Mouse (Mus musculus) kidney, adult 8-10 months (tissue): Measurements from ENCODE around the gene Spen.
"Not testable (repeated sequence)": the region's sequence is repeated elsewhere in the genome, so short reads cannot be mapped to it uniquely, and the experiment has no call there.

Experiments
- DNase-seq, 2 experiments: peaks; one replicate each; pipeline ENCODE4 v3.0.0; 2022

Spen gene

GRCm38 (mm10) chr4:141538408-141539212 is at the start of gene Spen:
Gene Spen, minus strand, starts transcription at chr4:141538597.
- peak; percentile 93 to 96 for DNase-seq

- no peak for DNase-seq
Measured at GRCm38 (mm10) chr4:141583919-141584318, 45.5 kb upstream of the Spen start.

DNA sequence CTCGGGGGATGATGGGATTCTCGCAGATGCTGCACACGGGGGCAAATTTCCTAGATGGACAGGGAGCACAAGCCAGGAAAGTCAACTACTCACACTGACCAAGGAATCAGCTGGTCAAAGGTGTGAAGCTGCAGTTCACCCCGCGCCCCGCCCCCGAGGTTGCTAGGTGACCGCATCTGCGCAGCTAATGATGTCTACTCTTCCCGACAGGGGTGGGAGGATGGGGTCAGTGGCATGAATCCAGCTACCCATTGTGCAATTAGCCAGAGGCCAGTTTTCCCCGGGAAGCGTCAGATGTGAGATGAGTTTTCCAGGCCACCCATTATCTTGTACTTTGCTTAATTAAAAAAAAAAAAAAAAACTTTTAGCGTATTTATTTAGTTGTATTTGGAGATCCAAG is 42.7 kb upstream of the Spen start:
- no peak for DNase-seq

DNA sequence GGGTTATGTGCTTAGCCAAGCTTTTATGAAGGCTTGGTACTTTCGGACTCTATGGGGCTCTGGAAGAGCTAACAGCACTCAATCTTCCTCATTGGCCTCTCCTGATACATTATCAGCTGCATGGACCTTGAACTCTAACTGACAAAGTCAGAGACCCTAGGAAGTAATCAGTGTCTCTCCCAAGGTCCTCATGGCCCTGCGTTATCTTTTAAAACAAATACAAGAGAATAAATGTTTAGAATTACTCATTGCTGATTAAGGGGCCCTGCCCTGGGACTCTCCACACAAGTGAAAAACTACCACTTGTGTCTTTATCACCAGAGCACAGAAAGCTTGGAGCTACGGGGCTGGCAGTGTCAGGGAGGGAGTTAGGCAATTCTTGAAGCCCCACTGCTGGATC is 40.4 kb upstream of the Spen start:
- DNase-seq, result no peak

GRCm38 (mm10) chr4:141576877-141577276 is 38.5 kb upstream of the Spen start:
- DNase-seq, result no peak

DNA sequence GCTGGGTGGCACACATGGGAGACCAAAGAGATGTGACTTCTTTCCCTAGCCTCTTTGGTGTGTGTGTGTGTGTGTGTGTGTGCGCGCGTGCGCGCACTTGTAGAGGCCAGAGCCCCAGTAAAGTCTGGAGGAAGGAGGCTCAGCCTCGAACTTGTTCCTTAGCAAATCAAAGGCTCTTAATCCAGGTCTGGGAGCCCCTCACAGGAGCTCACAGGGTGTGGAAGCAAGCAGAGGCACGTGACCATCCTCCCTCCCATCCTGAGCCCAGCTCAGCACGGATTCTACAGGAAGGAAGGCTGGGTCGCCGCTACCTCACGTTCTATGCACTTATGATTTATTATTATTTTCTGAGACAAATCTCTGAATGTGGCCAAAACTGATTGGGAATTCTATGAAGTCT is 38.0 kb upstream of the Spen start:
- DNase-seq, result no peak

GRCm38 (mm10) chr4:141574789-141575702 is 36.6 kb upstream of the Spen start:
- DNase-seq, result peak; percentile 82 to 88

DNA sequence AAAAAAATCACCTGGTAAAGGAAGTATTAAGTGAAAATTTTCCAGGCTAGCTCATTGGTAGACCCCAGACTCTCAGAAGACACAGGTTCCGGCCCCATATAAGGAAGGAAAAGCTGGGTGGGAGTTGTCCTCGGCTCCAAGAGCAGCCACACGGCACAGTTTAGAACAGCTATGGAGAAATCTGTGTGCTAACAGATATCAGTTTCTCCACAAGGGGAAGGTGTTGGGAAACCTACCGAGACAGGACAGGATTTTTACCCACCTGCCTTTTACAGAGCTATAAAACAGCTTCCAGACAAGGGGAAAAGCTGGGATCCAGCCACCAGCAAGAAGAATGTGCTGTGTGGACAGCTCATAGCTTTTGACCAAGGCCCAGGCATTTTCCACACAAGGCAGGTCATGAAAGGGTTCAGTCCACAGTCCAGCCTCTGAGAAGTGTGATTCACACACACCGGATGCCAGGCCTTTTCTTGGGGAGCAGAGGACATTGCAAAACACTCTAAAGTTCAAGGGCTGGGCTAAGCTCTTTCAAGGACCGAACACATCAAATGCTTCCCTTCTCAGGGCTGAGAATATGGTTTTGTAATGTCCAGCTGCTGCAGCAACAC is 35.1 kb upstream of the Spen start:
- DNase-seq, result peak; percentile 85 to 88

GRCm38 (mm10) chr4:141572668-141573358 is 34.4 kb upstream of the Spen start:
- no peak for DNase-seq

- no peak for DNase-seq
Measured at GRCm38 (mm10) chr4:141571934-141572333, 33.5 kb upstream of the Spen start.

DNA sequence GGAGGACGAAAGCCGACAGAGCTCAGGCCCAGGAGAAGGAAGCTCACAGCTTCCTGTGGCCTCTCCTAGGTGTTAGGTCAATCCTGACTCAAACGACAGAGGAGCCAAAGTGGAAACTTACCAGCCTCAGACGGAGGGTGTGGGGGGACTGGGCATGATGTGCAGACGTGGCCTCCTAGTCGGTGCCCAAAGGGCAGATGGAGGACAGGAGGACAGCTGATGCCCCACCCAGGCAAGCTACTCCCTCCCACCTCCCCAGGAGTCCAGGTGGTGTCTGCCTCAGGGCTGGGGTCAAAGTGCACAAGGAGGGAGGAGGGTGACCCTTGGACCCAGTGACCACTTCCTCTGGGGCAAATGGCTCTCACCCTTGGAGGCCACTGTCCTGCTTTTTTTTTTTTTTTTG is 32.9 kb upstream of the Spen start:
- DNase-seq, result peak; percentile 92 to 94

DNA sequence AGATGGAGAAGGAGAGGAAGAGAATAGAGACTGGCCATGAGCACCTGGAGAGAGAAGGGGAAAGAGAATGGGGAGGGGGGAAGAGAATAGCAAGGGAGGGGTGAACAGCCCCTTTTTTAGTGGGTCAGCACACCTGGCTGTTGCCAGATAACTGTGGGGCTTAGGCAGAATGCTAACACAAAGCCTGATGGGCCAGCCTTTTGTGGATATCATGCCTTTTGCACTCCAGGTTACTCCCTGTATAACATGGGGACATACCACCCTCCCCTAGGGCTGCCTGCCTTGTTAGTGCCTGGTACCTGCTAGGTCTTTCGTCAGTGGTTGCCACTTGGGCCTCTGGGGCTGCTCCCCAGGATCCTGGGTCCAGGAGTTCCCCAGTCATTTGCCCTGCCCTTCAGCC is 32.4 kb upstream of the Spen start:
- DNase-seq, result no peak

DNA sequence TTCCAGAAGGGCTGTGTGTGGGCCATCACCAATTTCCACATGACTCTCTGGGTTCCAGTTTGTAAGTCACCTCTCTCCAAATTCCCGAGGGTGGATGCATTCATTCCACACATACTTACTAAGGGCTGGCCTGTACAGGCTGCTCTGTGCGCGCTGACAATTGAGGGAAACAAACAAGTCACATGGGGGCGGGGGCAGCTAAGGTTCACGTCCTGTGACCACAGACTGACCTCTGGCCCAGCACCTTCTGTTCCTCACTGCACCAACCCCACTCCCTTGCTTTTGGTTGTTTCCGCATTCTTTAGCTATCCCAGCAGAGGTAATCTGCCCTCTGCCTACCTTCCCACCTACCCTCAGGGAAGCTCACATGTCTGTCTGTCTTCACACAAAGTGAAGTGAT is 31.6 kb upstream of the Spen start:
- DNase-seq, result peak; percentile 92 to 93

DNA sequence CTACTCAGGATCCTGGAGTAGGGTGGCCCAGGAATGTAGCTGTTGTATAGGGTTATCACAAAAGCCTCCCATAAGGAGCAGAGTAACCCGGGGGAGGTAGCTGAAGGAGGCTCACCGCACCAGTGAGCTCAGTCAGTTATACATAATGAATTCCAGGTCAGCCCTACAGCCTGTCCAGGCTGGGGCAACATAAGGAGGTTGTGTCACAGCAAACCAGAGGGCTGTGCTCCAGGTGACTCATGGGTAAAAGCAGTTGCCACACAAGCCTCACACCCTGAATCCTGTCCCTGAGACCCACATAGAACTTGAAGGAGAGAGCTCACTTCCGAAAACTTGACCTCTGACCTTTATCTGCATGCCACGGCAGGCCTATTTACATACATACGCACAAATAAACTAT is 30.6 kb upstream of the Spen start:
- no peak for DNase-seq

- DNase-seq, result not testable (repeated sequence)
Measured at GRCm38 (mm10) chr4:141567174-141567573, 28.8 kb upstream of the Spen start.

DNA sequence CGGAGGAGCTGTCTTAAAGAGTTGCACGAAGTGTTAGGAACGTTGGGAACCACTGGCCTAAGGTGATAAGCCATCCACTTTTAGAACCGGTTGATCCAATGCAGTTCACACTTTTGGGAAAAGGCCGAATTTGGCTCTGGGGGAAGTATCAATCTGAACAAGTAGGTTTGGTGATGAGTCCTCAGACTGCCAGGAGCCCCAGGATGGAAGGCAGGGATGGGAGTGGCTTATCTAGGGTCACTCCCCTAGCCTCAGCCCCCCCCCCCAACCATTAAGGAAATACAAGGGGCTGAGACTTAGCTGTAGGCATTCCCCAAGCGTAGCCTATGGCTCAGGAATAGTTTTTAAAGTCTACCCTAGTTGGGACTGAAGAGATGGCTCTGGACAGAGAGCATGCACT is 27.8 kb upstream of the Spen start:
- no peak for DNase-seq

DNA sequence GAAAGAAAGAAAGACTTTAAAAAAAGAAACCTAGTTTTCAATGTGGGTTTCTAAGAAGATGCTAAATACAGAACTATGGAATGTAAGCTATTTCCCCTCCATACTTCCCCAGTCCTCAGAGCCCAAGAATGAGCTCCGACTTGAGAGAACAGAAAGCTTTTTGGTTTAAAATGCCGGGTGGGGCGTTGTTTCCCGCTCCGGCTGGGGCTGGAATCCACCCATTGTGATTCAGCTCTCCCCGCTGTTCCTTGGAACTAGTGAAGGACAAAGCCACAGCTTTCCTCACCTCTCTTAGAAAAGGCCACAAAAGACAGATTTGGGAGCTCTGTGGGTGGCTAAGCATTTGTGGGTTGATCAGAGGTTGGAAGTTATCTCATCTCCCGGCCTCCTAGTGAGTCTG is 26.9 kb upstream of the Spen start:
- no peak for DNase-seq

DNA sequence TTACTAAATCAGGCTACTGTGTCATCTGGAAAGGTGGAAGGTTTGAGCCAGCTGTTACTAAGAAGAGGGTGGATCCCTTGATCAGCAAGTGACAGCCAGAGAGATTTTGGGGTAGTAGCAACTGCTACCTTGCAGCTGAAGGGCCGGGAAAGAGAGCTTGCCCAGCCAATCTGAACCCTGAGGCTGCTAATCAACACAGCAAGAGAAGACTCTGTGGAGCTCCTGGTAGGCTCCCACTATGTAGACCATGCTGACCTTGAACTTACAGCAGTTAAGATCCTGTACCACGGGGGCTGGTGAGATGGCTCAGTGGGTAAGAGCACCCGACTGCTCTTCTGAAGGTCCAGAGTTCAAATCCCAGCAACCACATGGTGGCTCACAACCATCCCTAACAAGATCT is 26.3 kb upstream of the Spen start:
- no peak for DNase-seq

DNA sequence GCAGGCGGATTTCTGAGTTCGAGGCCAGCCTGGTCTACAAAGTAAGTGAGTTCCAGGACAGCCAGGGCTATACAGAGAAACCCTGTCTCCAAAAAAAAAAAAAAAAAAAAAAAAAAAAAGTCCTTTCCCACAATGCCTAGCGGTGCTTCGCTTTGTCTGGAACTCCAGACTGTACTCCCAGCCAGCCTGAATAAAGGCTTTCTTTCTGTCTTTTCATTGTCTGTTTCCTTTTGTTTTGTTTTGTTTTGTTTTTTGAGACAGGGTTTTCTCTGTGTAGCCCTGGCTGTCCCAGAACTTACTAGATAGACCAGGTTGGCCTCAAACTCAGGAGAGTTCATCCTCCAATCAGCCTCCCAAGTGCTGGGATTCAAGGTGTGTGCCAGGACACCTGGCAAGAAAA is 25.8 kb upstream of the Spen start:
- DNase-seq, result no peak

DNA sequence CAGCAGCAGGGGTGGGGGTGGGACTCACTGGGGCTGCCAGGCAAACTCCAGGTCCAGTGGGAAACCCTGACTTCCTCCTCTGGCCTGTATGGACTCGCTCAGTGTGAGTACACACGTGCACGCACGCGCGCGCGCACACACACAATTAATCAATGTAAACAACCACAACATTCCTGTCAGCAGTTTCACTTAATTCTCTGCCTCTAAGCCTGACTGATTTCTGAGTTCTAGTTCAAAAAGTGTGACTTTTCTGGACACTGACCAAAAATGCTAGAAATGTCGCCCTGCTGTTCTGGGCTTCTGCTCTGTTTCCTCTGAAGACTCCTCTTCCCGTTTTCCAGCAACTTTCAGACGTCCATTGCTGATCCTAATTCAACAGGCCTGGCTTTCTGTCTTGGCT is 23.9 kb upstream of the Spen start:
- DNase-seq, result peak; percentile 59 to 79

DNA sequence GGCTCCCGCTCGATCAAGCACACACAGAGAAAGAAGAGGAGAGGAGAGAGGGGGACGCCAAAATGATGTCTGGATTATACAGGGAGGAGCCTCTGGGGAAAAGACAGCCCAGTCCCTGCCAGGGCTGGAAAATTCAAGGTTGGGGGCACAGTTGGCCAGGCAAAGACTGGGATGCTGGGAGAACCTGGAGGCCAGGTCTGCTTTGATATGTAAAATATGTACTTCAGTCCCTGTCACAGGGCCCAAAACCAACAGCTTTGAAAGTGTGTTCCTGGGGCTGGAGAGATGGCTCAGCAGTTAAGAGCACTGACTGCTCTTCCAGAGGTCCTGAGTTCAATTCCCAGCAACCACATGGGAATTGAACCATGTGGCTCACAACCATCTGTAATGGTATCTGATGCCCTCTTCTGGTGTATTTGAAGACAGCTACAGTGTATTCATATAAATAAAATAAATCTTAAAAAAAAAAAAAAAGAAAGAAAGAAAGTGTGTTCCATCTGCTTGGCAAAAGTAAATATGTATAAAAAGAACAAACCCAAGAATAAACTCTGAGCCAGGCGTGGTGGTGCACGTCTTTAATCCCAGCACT is 23.0 kb upstream of the Spen start:
- DNase-seq, result not testable (repeated sequence)

GRCm38 (mm10) chr4:141559898-141560263 is 21.5 kb upstream of the Spen start:
- DNase-seq, result peak; percentile 82 to 86
